Mouse (Mus musculus) spleen, postnatal 10 days (tissue): ENCODE data around the gene Arntl2.
"Not testable (repeated sequence)": the region's sequence is repeated elsewhere in the genome, so short reads cannot be mapped to it uniquely, and the experiment has no call there.

Experiments
- DNase-seq, 2 experiments: peaks; one replicate each; pipeline ENCODE4 v3.0.0; 2021 to 2022; ENCODE audit warnings: low spot score in 2 of 2

The Arntl2 gene

DNA sequence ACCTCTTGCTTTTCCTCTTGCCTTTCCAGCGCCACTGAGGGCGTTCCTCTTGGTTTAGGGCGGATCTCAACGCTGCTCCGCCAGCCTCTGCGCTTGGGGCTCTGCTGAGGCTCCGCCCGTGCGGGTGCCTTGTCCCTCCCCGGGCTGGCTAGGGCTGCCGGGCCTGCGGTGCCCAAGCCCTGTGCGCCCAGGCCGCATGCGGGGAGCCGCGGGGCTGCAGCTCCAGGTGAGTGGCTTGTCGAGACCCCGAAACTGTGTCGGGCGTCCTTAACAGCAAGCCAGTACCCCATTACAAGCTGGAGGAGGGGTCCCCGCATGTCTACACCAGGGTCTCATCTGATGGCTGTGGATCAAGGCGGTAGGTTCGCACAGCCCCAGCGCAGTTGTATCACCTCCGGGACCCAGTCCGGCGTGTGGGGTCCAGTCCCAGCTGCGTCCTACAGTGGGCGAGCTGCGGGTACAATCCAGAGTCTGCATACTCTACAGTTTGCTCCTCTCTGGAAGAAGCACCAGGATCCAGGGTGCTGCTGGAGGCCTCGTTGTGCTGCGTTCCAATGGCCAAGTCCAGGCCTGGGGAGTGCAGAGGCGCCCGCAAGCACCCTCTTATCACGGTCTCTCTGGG is at the start of gene Arntl2:
Arntl2 (plus strand) TSS at position 132 of the 622 bp plus-strand sequence.
- peak in 1 of 2 experiments; percentile 56 for DNase-seq

GRCm38 (mm10) chr6:146746577-146746976 is 49.3 kb upstream of the Arntl2 start:
- DNase-seq, result no peak

GRCm38 (mm10) chr6:146747057-146747456 is 48.8 kb upstream of the Arntl2 start:
- DNase-seq, result no peak

GRCm38 (mm10) chr6:146748271-146748670 is 47.6 kb upstream of the Arntl2 start:
- no peak for DNase-seq

DNA sequence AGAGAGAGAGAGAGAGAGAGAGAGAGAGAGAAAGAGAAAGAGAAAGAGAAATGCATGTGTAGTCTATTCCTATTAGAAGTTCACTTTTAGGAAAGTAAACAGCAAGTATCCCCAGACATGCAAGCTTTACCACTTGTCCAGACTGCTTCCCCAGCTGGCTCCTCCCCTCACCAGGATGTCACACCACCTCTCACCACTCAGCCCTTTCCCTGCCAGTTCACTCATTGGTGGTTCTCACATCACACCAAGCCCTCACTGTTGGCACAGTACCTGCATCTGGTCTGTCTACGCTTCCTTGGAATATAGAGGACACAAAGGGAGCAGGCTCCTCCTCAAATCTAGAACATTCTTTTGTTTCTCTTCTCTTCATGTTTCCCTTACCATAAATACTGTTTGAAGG is 44.2 kb upstream of the Arntl2 start:
- no peak for DNase-seq

- no peak for DNase-seq
Measured at GRCm38 (mm10) chr6:146752178-146752577, 43.7 kb upstream of the Arntl2 start.

DNA sequence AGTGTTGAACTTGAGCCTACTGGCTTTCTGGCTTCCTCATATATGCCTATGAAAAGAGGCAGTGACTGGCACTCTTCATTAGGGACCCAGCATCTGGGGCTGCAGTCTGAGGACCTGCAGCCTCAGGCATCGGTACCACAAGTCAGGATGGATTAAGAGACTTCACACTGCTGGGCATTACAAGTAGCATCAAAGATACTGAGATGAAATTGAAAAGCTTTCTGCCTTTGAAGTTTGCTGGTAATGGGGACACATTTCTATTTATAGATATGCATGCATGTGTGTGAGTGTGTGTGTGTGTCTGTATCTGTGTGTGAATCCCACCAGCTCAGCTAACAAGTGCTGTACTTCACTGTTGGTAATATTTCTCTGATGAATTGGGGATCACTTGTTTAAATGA is 43.2 kb upstream of the Arntl2 start:
- no peak for DNase-seq

GRCm38 (mm10) chr6:146753560-146754160 is 42.2 kb upstream of the Arntl2 start:
- no peak for DNase-seq

- no peak for DNase-seq
Measured at GRCm38 (mm10) chr6:146755136-146755535, 40.7 kb upstream of the Arntl2 start.

DNA sequence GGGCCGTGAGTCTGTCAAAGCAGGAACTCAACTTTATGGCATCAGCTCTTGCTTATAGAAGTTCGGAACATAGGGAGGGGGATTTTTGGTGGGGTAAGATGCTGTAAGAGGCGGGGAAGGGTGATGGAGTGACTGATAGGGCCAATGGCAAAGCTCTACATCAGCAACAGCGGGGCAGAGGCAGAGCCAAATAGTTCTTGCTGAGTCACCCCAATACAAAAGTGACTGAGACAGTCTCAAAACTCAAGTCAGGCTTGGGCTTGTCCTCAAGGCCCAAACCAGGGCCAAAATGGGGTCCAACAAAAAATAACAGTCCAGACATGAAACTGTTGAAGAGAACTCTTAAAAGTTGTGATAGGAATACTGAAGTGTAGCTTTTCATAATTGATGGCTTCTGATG is 40.2 kb upstream of the Arntl2 start:
- DNase-seq, result no peak

DNA sequence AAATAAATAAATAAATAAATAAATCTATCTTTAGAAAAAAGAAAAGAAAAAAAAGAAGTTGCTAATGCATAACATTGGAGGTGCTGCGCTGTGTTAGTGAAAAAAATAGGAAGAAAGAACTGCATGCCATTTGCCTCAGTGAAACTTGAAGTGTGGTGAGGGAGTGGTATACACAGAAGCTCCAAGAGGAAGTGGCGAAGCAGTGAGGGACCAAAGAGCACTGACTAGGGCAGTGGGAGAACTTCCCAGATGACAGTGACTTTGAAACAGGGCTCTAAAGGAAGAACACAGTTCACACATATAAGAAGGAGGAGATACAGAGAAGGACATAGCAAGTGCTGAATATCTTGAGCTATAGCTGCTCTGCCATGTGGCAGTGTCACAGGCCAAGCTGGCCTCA is 36.8 kb upstream of the Arntl2 start:
- no peak for DNase-seq

DNA sequence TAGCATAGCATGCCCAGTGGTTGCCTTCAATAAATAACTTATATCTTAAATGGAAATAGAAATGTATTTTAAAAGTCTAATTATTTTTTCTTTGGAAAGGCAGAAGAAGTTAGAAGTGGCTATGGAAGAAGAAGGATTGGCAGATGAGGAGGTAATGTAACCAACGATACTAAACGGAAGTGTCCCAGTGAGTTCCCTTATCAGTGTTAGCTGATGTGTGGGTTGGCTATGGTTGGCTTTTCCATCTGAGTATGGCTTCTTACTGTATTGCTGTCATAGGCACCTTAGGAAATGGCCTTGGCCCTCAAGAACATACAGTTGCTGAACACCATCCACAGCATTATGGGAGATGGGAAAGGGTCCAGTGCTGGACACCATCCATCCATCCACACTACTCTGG is 35.8 kb upstream of the Arntl2 start:
- no peak for DNase-seq

DNA sequence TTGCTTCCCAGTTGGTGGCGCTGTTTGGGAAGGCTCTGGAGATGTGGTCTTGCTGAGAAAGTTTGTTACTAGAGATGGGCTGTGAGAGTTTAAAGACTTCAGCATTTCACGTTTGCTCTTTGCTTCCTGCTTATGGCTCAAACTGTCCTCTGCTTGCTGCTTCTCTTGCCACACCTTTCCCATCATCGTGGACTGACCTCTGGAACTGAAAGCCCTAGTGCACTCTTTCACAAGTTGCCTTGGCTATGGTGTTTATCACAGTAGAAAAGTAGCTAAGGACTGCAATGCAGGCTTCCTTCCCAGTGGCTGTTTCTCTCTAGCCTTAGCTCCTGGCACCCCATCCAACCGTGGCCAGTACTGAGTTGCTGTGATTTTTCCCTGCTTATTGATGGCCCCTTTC is 35.1 kb upstream of the Arntl2 start:
- DNase-seq, result no peak

DNA sequence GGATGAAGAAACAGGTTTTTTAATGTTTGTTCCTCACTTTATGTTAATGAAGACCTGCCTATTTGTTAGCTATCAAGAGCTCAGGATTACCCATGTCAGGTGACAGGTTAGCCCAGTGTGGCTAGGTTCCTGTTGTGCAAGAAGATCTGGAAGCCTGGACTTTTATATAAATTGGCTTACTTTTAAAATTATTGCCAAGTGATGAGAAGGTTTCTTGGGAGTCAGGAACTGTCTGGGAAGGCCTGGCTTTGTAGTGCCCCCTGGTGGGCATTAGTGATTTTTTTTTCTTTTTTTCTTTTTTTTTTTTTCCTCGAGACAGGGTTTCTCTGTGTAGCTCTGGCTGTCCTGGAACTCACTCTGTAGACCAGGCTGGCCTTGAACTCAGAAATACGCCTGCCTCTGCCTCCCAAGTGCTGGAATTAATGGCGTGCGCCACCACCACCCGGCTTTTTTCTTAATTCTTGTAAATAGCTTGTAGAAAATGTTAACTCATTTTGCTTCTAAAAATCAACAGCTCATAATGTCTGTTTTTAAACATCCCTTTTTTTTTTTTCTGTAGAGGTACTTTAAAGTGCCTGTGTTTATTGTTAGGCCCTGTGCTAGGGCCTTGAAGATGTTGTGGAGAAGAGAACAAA is 33.5 kb upstream of the Arntl2 start:
- DNase-seq, result no peak

- DNase-seq, result no peak
Measured at GRCm38 (mm10) chr6:146764593-146764992, 31.3 kb upstream of the Arntl2 start.

DNA sequence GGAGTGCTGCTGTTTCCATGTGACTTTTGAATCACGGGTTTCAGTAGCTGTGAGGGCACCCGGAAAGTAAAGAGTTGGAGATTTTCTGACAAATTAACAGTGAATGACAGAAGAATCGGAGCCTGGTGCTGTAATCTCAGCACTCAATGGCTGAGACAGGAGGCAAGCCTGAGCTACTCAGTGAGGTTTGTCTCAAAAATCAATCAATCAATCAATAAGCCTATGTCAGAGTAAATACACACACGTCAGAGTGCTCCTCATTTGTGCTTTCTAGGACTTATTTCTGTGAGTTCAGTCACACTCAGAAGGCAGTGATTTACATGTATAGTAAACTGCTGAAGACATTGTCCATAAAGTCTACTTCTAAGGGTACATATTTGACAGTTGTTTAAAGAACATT is 30.6 kb upstream of the Arntl2 start:
- DNase-seq, result no peak

DNA sequence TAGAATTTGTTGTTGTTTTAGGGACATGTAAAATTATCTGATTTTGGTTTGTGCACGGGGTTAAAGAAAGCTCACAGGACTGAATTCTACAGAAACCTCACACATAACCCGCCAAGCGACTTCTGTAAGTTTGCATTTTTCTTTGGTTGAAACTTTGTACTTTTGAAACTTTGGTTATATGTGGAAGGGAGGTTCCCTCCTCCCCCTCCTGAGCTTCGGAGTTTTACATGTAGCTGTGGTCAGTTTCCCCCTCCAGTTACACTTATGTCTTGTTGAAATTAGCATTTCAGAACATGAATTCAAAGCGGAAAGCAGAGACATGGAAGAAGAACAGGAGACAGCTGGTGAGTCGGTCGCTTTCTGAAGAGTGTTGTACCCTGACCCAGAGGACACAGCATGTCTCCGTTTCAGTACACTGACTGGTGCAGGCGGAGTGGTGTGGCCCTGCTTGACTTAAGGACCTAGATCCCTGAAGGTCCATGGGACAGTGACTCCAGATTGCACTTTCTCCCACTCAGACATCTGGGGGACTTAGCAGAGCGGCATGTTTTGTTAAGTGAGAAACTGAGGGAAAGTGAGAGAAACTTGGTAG is 26.9 kb upstream of the Arntl2 start:
- no peak for DNase-seq

- no peak for DNase-seq
Measured at GRCm38 (mm10) chr6:146770005-146770745, 25.7 kb upstream of the Arntl2 start.

GRCm38 (mm10) chr6:146770808-146771207 is 25.0 kb upstream of the Arntl2 start:
- DNase-seq, result no peak

DNA sequence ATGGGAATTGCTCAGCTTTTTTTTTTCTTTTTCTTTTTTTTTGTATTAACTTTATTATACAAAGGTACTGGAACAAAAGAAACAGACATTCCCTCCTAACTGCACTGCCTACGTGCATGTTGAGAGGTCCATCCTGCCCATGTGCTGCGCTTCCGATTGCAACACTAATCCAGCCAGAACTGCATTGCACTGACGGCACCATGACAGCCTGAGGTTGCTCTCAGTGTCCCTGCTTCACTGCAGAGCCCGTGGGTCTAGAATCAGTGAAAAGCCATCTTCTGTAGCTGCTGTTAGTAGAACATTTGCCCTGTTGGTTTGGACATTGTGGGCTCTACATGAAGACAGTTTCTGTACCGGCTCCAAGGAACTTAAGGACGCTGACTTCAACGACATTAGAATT is 20.0 kb upstream of the Arntl2 start:
- DNase-seq, result not testable (repeated sequence)

DNA sequence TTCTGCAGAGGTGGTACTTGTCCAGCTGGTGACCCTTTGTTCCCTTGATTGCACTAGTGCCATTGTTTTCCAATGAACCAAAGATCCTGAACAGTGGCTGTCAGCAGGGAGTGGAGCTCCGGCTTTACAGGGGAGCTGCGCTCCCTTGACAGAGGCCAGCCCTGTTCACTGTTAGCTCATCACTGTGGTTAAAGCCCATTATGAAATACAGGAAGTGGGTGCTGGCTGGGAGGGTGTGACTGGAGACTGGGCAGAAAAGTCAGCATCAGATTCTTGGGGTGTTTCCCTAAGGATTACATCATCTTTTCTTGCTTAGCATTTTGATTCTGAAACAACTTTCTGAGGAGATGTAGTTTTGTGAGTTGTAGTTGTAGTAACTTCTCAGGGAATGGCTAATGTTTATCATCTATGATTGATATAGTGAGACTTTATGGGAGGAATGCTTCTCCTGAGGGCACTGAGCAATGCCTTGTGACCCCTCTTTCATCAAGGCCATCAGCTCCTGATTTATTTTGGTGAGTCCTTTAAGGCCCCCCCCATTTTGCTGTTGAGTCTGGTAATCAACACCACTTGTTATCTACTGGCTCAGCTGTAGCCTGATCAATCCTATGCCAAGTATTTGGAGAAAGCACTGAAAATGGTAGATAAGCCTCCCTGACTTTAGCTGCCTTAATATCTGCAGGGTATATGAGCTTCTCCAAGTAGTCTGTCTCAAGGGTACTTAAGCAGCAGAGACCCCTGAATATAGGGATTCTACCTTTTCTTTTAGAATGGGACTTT is 19.1 kb upstream of the Arntl2 start:
- peak in 1 of 2 experiments; percentile 18 for DNase-seq
